Mouse (Mus musculus) lung, postnatal 36 days (tissue): ENCODE measurements around the gene Rapgef3.
A peak's percentile ranks its signal among the peaks of the same experiment; 100 is the strongest.

Source experiments
- DNase-seq: peaks from one replicate; pipeline ENCODE4 v3.0.0; 2022; ENCODE audit warnings: mixed read lengths

Gene Rapgef3

GRCm38 (mm10) chr15:97767280-97768186 lies at the start of gene Rapgef3:
Rapgef3 (minus strand) TSS chr15:97767972.
- DNase-seq = peak; percentile 93

DNA sequence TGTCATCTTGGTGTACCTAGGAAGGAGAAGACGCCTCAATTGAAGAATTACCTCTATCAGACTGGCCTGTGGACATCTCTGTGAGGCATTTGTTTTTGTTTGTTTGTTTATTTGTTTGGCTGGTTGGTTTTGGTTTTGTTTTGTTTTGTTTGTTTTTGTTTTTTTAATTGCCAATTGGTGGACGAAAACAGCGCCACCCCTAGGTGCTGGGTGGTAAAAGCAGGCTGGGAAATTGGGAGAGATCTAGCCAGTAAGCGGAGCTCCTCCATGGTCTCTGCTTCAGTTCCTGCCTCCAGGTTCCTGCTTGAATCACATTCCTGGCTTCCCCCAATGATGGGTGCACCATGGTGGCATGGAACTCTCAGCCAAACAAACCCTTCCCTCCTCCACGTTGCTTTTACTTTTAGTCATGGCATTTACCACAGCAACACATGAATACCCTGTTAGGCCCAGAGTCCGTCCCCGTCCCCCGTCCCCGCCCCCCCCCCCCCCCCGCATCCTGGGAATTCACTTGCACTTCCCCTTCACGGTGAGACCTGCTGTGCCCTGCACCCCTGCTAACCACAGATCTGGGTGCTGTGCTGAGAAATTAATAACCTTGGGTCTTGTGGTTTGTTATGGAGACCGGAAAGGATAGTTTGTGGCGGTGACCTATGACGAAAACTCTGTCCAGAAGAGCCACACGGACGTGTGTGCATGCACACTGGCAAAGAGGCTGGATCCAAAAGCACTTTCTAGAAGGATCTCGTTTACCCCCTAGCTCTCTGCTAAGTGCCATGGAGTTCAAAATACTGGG lies 48.6 kb upstream of the Rapgef3 start:
- DNase-seq = no peak

DNA sequence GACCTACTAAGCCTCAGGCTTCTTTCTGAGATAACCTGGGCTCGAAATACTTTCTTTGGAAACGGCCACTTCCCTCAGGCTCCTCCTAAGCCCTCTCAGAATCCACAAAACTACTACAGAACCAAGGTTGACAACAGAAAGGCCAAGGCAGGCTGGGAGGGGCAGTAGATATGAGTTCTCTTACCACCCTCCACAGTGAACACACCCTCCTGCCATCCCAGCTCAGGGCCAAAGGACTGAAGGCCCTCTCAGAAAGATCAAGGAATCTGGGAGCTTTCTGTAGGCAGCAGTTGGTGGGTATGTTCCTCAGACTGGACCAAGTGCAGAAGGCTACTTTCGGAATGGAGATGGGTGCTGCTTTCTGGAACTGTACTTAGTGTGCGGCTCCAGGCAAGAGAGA lies 47.5 kb upstream of the Rapgef3 start:
- DNase-seq = no peak

GRCm38 (mm10) chr15:97814703-97815102 lies 46.9 kb upstream of the Rapgef3 start:
- DNase-seq = no peak

DNA sequence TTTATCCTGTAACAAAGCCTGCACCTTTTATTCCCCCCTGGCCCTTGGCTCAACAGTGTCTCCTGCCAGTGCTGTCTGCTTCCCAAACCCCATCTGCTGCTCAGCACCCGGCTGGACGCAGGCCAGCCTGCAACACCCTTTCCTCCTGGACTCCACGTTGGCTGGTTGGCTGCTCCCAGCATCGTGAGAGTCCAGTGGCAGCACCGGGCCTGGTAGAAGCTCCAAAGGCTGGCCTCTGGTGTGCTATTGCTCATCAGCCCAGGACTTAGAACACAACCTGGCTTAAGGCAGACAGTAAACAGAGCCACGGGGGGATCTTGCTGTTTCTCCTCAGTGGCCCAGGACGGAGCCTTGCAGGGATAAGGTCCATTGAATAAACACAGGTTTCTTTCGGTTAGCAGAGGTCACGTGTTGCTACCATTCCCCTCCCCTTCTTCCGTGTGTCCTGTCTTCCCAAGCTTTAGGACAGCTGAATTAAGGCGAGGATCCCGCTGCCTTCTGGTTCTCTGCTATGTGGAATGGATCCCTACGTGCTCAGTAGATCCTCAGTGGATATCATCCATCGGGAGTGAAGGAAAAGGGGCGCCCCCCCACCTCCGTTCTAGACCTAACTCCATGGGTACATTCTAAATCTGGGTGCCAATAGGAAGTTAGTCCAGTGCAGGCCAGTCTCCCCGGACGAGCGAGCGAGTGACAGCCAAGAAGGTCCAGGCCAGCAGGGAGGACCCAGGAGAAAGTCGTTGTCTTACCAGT lies 45.9 kb upstream of the Rapgef3 start:
- peak; percentile 74 for DNase-seq

GRCm38 (mm10) chr15:97812875-97813274 lies 45.1 kb upstream of the Rapgef3 start:
- no peak for DNase-seq

DNA sequence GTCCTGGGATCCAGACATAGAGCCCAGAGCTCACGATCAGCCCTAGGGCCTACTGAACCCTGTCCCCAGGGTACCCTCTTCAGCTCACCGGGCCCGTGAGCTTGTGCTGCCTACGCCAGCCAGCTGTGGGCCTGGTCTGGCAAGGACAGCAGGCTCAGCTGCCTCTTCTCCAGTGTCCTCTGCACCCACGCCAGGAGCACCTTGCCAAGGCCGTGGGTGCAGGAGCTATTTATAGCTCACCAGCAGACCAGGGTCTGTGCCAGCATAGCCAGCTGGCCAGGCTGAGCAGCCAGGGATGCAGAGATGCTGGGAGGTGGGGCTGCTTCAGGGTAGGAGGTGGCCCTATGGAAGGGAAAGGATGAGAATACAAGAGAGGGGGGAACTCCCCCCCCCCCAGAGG lies 44.4 kb upstream of the Rapgef3 start:
- peak; percentile 70 for DNase-seq

GRCm38 (mm10) chr15:97811307-97811706 lies 43.5 kb upstream of the Rapgef3 start:
- DNase-seq = no peak

DNA sequence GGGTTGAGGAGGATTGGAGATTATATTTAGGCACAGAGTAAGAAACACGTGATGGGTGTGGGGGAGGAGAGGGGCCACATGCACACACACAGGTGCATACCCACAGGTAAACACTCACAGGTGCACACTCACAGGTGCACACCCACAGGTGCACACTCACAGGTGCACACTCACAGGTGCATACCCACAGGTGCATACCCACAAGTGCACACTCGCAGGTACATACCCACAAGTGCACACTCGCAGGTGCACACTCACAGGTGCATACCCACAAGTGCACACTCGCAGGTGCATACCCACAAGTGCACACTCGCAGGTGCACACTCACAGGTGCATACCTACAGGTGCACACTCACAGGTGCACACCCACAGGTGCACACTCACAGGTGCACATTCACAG lies 42.6 kb upstream of the Rapgef3 start:
- DNase-seq = no peak

DNA sequence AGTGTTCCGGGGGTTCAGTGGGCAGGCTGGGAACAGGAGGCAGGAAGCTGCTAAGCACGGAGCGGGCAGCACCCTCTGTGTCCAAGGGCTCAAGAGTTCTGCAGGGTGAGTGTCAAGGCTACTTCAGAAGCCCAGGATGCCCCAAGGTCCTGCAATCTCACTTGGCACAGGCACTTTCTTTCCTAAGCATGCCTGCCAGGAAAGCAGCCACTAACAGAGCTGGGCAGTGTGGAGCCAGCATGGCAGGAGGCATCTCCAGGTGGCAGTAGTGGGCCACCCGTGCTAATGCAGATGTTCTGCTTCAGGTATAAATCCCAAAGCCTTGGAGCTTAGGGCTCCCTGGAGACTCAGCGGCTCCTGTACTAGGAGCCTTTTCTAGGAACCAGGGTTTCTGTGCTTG lies 42.2 kb upstream of the Rapgef3 start:
- DNase-seq = peak; percentile 80

DNA sequence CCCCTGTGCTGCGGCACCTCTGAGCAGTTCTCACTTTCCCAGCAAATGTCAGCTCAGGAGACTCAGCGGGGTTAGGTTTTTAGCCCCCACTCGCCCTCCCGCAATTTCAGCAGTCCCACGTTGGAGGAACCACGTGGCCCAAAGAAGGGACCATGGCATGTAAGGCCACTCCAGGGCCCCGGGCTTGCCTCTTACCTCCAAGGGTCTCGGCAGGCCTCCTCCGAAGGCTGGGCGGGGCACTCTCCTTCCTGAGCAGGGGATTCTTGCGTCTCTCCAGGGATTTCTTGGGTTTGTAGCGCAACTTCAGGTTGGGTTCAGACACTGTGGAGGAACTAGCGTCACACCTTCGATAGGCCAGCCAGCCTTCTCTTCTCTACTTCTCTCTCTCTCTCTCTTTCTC lies 41.4 kb upstream of the Rapgef3 start:
- no peak for DNase-seq

- DNase-seq = no peak
Observed at GRCm38 (mm10) chr15:97808532-97808931, 40.8 kb upstream of the Rapgef3 start.

DNA sequence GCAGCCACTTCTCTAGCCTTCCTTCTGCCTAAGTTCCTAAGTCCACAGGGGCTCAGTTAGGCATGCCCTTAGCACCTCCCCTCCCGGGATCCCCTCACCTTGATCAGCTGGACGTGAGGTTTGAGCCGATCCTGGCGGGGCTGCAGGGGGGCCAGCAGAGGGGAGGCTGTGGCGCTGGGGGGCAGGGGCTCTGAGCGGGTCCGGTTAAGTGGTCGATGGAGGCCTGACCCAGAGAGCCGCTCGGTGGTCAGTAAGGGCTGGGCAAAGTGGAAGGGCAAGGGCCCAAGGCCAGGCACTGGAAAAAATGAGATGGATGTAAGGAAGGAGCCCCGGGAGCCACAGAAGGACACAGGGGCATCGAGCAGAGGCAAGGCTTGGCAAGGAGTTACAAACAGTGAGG lies 40.1 kb upstream of the Rapgef3 start:
- no peak for DNase-seq

DNA sequence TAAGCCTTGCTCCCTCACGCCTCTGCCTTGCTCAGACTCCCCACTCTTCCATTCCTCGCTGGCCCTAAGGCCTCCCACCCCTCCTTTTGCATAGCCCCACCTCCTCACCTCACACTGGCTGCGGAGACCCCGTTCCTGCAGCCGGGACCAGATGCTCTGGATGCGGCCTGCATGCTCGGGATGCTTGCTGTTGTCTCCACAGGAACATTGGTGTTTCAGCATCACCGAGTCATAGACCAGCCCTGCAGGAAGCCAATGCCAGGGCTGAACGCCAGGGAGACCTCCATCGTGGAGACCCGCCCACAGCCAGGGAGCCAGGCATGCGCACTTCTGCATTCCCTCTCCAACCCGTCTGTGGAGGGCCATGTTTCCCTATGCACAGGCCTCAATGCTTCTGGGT lies 34.8 kb upstream of the Rapgef3 start:
- DNase-seq = no peak

- DNase-seq = no peak
Observed at GRCm38 (mm10) chr15:97801811-97802210, 34.0 kb upstream of the Rapgef3 start.

- DNase-seq = no peak
Observed at GRCm38 (mm10) chr15:97800853-97801252, 33.1 kb upstream of the Rapgef3 start.

GRCm38 (mm10) chr15:97799446-97799845 lies 31.7 kb upstream of the Rapgef3 start:
- no peak for DNase-seq

DNA sequence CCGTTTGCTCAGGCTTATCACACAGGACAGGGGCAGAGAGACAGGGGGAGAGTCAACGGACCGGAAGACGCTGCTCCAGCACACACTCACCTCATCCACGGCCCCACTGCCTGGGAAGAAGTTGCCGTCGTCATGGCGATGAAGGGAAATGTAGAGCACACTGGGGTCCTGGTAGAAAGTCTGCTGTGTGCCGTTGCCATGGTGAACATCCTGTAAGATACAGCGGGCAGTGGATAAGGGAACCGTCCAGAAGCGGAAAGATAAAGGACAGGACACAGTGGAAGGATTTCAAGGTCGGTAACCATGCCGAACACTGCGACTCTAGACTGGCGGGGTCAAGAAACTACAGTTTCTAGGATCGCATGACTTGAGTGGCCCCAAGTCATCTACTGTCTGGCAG lies 30.4 kb upstream of the Rapgef3 start:
- no peak for DNase-seq

DNA sequence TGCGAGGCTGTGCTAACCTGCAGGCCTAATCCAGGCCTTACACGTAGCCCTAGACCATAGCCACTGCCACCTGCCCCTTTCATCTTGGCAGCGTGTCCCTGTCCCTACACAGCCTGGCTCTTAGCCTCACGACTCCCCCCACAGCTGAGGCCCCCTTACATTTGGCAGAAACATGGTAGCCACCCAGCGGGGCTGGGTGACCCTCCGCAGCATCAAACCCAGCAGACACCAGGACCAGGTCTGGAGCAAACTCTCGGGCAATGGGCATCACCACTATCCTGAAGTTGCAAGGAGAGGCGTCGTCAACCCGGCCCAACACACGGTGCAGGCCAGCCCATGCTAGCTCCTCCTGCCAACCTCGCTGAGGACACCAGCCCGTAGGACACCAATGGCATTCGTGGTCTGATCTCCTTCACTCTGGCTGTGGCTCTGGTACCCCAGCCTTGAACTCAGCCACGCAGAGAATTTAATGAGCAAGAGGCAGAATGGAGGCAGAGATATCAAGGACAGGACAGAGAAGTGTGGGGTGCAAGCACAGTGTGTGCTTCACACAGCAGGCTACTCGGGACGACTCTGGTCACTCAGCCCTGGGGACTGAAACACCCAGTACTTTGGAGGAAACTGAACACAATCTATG lies 29.0 kb upstream of the Rapgef3 start:
- no peak for DNase-seq

DNA sequence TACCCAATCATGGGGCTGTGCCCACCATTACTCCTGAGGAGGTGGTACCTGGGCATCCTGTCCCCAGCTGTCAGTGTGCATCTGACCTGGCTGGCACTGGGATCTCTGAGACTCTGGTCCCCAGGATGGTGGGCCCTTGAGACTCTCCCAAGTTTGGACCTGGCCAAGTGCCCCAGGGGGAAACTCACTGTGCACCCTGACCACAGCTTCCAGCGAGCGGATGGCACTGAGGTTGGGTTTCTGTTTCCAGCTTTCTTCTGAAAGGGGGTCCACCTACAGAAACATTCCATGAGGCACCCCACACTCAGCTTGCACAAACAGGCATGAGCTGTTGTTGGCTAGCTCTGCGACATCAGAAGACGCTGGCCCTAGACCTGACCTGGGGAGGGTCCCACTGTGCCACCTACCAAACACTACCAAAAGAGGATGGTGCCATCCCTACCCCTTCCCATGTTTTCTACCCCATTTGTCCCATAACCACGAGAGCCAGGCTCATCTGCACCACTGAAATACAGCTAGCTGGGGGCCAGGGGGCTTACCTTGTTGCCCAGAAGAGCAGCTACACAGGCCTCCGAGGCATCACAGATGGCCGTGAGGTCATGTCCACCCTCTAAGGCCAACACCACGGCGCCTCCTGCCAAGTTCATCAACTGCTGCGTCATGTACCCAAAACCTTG lies 27.9 kb upstream of the Rapgef3 start:
- DNase-seq = no peak

DNA sequence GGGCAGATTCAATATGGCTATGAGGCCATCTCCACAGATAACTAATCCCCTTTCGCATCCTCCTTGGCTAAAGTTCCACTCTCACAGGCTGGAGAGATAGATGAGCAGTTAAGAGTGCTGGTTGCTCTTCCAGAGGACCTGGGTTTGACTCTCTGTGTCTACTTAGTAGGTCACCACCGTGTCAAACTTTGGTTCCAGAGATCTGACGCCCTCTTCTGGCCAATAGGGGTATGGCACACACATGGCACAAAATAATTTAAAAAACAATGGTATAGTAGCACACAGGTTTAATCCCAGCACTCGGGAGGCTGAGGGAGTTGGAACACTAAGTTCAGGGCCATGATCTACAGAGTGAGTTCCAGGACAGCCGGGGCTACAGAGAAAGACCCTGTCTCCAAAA lies 26.5 kb upstream of the Rapgef3 start:
- DNase-seq = no peak
